Mouse (Mus musculus) cortical plate, adult 2 months (tissue): ENCODE measurements around the gene Nkap. TPM values are rescaled to one million over a fixed set of nuclear protein-coding genes. Genes with fewer than 3 reads are reported as not detected.
"Not testable (repeated sequence)": the region's sequence is repeated elsewhere in the genome, so short reads cannot be mapped to it uniquely, and the experiment has no call there.

Source experiments
- H3K27ac ChIP-seq: fragments of 200-500 bp; 2 replicates; pipeline ENCODE4 v1.5.1; 2012; ENCODE audit warnings: low read length, control low read depth, inconsistent platforms; ENCODE audit not compliant: insufficient read depth
- H3K4me1 ChIP-seq: fragments of 200-500 bp; 2 replicates; pipeline ENCODE4 v1.6.1; 2011; ENCODE audit warnings: low read length; ENCODE audit not compliant: control insufficient read depth, insufficient read depth
- H3K4me3 ChIP-seq: fragments of 200-500 bp; 2 replicates; pipeline ENCODE4 v1.5.1; 2011; ENCODE audit warnings: mild to moderate bottlenecking, low read length, control low read depth; ENCODE audit not compliant: insufficient read depth
- CTCF ChIP-seq: fragments of 200-500 bp; IDR thresholded peaks from 2 replicates; pipeline ENCODE4 v1.5.1; 2011; ENCODE audit warnings: mild to moderate bottlenecking, control low read depth, low read length; ENCODE audit not compliant: insufficient read depth; ENCODE audit errors: extremely low read depth
- POLR2A ChIP-seq: fragments of 200-500 bp; IDR thresholded peaks from 2 replicates; pipeline ENCODE4 v1.6.1; 2011; ENCODE audit warnings: mild to moderate bottlenecking, low read length, control low read depth; ENCODE audit not compliant: insufficient read depth; ENCODE audit errors: extremely low read depth
- polyA plus RNA-seq: library from polyadenylated mRNA; depleted of rRNA; stranded (reverse); fragments of >200 nt; gene quantifications from 2 replicates; pipeline ENCODE4 v1.2.3, GENCODE M21; 2012; rRNA removed

Nkap gene
- polyA plus RNA-seq = 4.6 and 4.8 TPM in 2 replicates

GRCm38 (mm10) chrX:37126671-37127358 lies at the start of gene Nkap:
Gene Nkap (plus strand): TSS chrX:37126795.
- Histone ChIP-seq H3K4me1 (no peaks in the 10 kb centered on the region; the same call in 1 of the 2 replicates), H3K27ac (no peak within 1 kb of the TSS), H3K4me3 (peak within 1 kb of the TSS; percentile 92)
- TF ChIP-seq CTCF (no peak), POLR2A (0 out of 2 replicates have a peak, but pooled peaks have one; percentile 42)

GRCm38 (mm10) chrX:37080345-37080744 lies 46.2 kb upstream of the Nkap start:
- H3K4me3 ChIP-seq, H3K27ac ChIP-seq, H3K4me1 ChIP-seq: not testable (repeated sequence)

- Histone ChIP-seq H3K4me3 (no peak overlapping the region), H3K27ac (no peak overlapping the region), H3K4me1 (no peaks in the 10 kb centered on the region)
- TF ChIP-seq CTCF = no peak
- no peak for TF ChIP-seq POLR2A
Observed at GRCm38 (mm10) chrX:37081194-37081593, 45.4 kb upstream of the Nkap start.

- peak overlapping the region; percentile 84 for H3K4me3 ChIP-seq
- TF ChIP-seq CTCF (no peak), POLR2A (no peak)
- H3K27ac ChIP-seq = no peak overlapping the region
- no peaks in the 10 kb centered on the region for H3K4me1 ChIP-seq
Observed at GRCm38 (mm10) chrX:37084318-37084926, 42.2 kb upstream of the Nkap start.

- no peak for TF ChIP-seq CTCF
- peak; percentile 91 for TF ChIP-seq POLR2A
- Histone ChIP-seq H3K27ac (peak within 1 kb of the TSS; percentile 91), H3K4me3 (peak within 1 kb of the TSS; percentile 84), H3K4me1 (no peaks in the 10 kb centered on the region)
Observed at GRCm38 (mm10) chrX:37084927-37085660, 41.5 kb upstream of the Nkap start, which contains the start of gene Rpl39. Gene Rpl39 (minus strand): TSS chrX:37085402.

GRCm38 (mm10) chrX:37085665-37086064 lies 40.9 kb upstream of the Nkap start:
- peak overlapping the region; percentile 84 for H3K4me3 ChIP-seq
- TF ChIP-seq POLR2A (no peak), CTCF (no peak)
- H3K27ac ChIP-seq = no peak overlapping the region
- H3K4me1 ChIP-seq = no peaks in the 10 kb centered on the region

- no peak overlapping the region for H3K27ac ChIP-seq
- no peaks in the 10 kb centered on the region for H3K4me1 ChIP-seq
- TF ChIP-seq CTCF (no peak), POLR2A (no peak)
- H3K4me3 ChIP-seq = no peak overlapping the region
Observed at GRCm38 (mm10) chrX:37088778-37089177, 37.8 kb upstream of the Nkap start.

GRCm38 (mm10) chrX:37091457-37091856 lies 35.1 kb upstream of the Nkap start:
- no peak overlapping the region for H3K27ac ChIP-seq
- TF ChIP-seq CTCF = no peak
- no peak for TF ChIP-seq POLR2A
- H3K4me3 ChIP-seq = no peak overlapping the region
- H3K4me1 ChIP-seq = no peaks in the 10 kb centered on the region

- H3K4me1 ChIP-seq = no peaks in the 10 kb centered on the region
- no peak overlapping the region for H3K4me3 ChIP-seq
- TF ChIP-seq CTCF (no peak), POLR2A (no peak)
- no peak overlapping the region for H3K27ac ChIP-seq
Observed at GRCm38 (mm10) chrX:37095106-37095768, 31.4 kb upstream of the Nkap start.
